In genomic region chr1:170657643-170658314, GRCm38 (mm10) we compare ENCODE assay signal across 16 mouse cellular contexts. TPM values are rescaled to one million over a fixed set of nuclear protein-coding genes. Genes with fewer than 3 reads are reported as not detected.
DNase-seq lines count a peak whose midpoint lies in the region; ATAC-seq and TF ChIP-seq lines count a peak whose summit lies in the region.
"Had no signal": no experiment of that assay in that cellular context is flagged by ENCODE, and none has a peak within 500 bp of the region (broad histone marks: within the 10 kb centered on the region; RNA-seq: fewer than 3 reads in every experiment).

No protein-coding gene starts in this region.

- H3K36me3 ChIP-seq in hindbrain, embryonic 10.5 days, result peaks cover 5% of the 10 kb centered on the region; the same call in 1 of the 2 replicates
- no peaks in the 10 kb centered on the region for H3K36me3 ChIP-seq in hindbrain, postnatal 0 days (ENCODE audit: insufficient read depth, low read length)
- H3K36me3 ChIP-seq in C2C12 (ENCODE audit: control insufficient read depth, insufficient read depth), result no peaks in the 10 kb centered on the region
- peaks cover 14% of the 10 kb centered on the region for H3K36me3 ChIP-seq in limb, embryonic 13.5 days
- H3K36me3 ChIP-seq in intestine, embryonic 15.5 days, result peaks cover 4% of the 10 kb centered on the region; the same call in 1 of the 2 replicates
- H3K36me3 ChIP-seq in liver, embryonic 12.5 days, result no peaks in the 10 kb centered on the region
- H3K36me3 ChIP-seq: liver, embryonic 15.5 days had no signal

- peak; percentile 38 for DNase-seq in hindbrain, embryonic 10.5 days (ENCODE audit: low spot score)
- DNase-seq in hindbrain, postnatal 0 days (ENCODE audit: low spot score), result no peak
- DNase-seq in embryo, embryonic 10.5 days (ENCODE audit: low spot score), result peak; percentile 45
- no peak for DNase-seq in thymus, postnatal 10 days (ENCODE audit: low spot score in 2 of 2)
- DNase-seq: adrenal gland, postnatal 25 days; cerebellum, adult 9-10 months; heart, postnatal 14 days; lung, postnatal 10 days; spleen, adult 18-20 months; thymus, postnatal 4 days had no signal

- no peaks in the 10 kb centered on the region for H3K79me3 ChIP-seq in C2C12 (ENCODE audit: low read depth)

- peaks cover 31% of the 10 kb centered on the region for H3K4me1 ChIP-seq in hindbrain, embryonic 10.5 days (replicated peaks)
- H3K4me1 ChIP-seq in hindbrain, postnatal 0 days (ENCODE audit: insufficient read depth, low read length), result peaks cover 3% of the 10 kb centered on the region; the same call in 1 of the 2 replicates
- peaks cover 36% of the 10 kb centered on the region for H3K4me1 ChIP-seq in limb, embryonic 13.5 days
- H3K4me1 ChIP-seq in intestine, embryonic 15.5 days (replicated peaks), result no peaks in the 10 kb centered on the region
- H3K4me1 ChIP-seq in liver, embryonic 12.5 days, result no peaks in the 10 kb centered on the region

- WGBS in hindbrain, embryonic 10.5 days, result 53% methylated on average over 13 of the region's 13 CpGs
- 53% methylated on average over 13 of the region's 13 CpGs for WGBS in hindbrain, postnatal 0 days
- 60% methylated on average over 13 of the region's 13 CpGs for WGBS in limb, embryonic 13.5 days
- WGBS in intestine, embryonic 15.5 days, result 60% methylated on average over 13 of the region's 13 CpGs
- WGBS in liver, embryonic 12.5 days (ENCODE audit: insufficient replicate concordance), result 71% methylated on average over 13 of the region's 13 CpGs

- TF ChIP-seq CTCF in hindbrain, postnatal 0 days (IDR thresholded peaks at IDR 0.05; ENCODE audit: low read depth), result no peak
- TF ChIP-seq CTCF in C2C12 (IDR thresholded peaks at IDR 0.05; ENCODE audit: control insufficient read depth, insufficient read depth, insufficient read length), result no peak

- H3K79me2 ChIP-seq in C2C12 (ENCODE audit: control insufficient read depth, insufficient read depth), result no peaks in the 10 kb centered on the region

- H3K27me3 ChIP-seq in hindbrain, embryonic 10.5 days (ENCODE audit: insufficient read depth, poor library complexity, severe bottlenecking), result no peaks in the 10 kb centered on the region
- H3K27me3 ChIP-seq in hindbrain, postnatal 0 days (ENCODE audit: insufficient read depth, low read length), result no peaks in the 10 kb centered on the region
- H3K27me3 ChIP-seq in C2C12 (ENCODE audit: control insufficient read depth, insufficient read depth, insufficient read length), result no peaks in the 10 kb centered on the region
- no peaks in the 10 kb centered on the region for H3K27me3 ChIP-seq in limb, embryonic 13.5 days
- no peaks in the 10 kb centered on the region for H3K27me3 ChIP-seq in intestine, embryonic 15.5 days (replicated peaks)
- no peaks in the 10 kb centered on the region; the same call in 1 of the 2 replicates for H3K27me3 ChIP-seq in liver, embryonic 12.5 days (replicated peaks)
- H3K27me3 ChIP-seq: CH12.LX; liver, embryonic 15.5 days had no signal

- H3K9ac ChIP-seq in hindbrain, postnatal 0 days (replicated peaks; ENCODE audit: low read length), result no peak overlapping the region
- 0 out of 2 replicates have a peak overlapping the region, but pooled peaks have one; percentile 2 for H3K9ac ChIP-seq in limb, embryonic 13.5 days
- H3K9ac ChIP-seq in intestine, embryonic 15.5 days, result no peak overlapping the region
- H3K9ac ChIP-seq in liver, embryonic 12.5 days, result no peak overlapping the region
- H3K9ac ChIP-seq: liver, embryonic 15.5 days had no signal

- no peaks in the 10 kb centered on the region for H3K9me3 ChIP-seq in hindbrain, embryonic 10.5 days
- H3K9me3 ChIP-seq in hindbrain, postnatal 0 days (ENCODE audit: low read length), result no peaks in the 10 kb centered on the region
- H3K9me3 ChIP-seq in limb, embryonic 13.5 days, result no peaks in the 10 kb centered on the region
- no peaks in the 10 kb centered on the region for H3K9me3 ChIP-seq in intestine, embryonic 15.5 days
- no peaks in the 10 kb centered on the region for H3K9me3 ChIP-seq in liver, embryonic 12.5 days (replicated peaks)
- H3K9me3 ChIP-seq: liver, embryonic 15.5 days had no signal

- no peak overlapping the region for H3ac ChIP-seq in C2C12 (ENCODE audit: control insufficient read depth, insufficient read length, low read depth)

- ATAC-seq in hindbrain, postnatal 0 days, result no peak
- no peak for ATAC-seq in limb, embryonic 13.5 days (ENCODE audit: low FRiP score, low read depth)
- no peak for ATAC-seq in intestine, embryonic 15.5 days
- ATAC-seq in liver, embryonic 12.5 days, result no peak

- H3K4me3 ChIP-seq in hindbrain, embryonic 10.5 days, result no peak overlapping the region
- H3K4me3 ChIP-seq in hindbrain, postnatal 0 days (ENCODE audit: low read length), result no peak overlapping the region
- H3K4me3 ChIP-seq in C2C12 (ENCODE audit: insufficient read depth, poor library complexity, severe bottlenecking), result no peak overlapping the region
- H3K4me3 ChIP-seq in limb, embryonic 13.5 days, result no peak overlapping the region
- H3K4me3 ChIP-seq in intestine, embryonic 15.5 days (replicated peaks), result no peak overlapping the region
- H3K4me3 ChIP-seq in liver, embryonic 12.5 days, result no peak overlapping the region
- H3K4me3 ChIP-seq: liver, embryonic 15.5 days had no signal

- no peak overlapping the region for H3K4me2 ChIP-seq in hindbrain, postnatal 0 days (ENCODE audit: low read depth, low read length)
- no peak overlapping the region for H3K4me2 ChIP-seq in limb, embryonic 13.5 days (replicated peaks)
- H3K4me2 ChIP-seq in intestine, embryonic 15.5 days (replicated peaks), result no peak overlapping the region
- no peak overlapping the region for H3K4me2 ChIP-seq in liver, embryonic 12.5 days
- H3K4me2 ChIP-seq: liver, embryonic 15.5 days had no signal

- peak overlapping the region; percentile 83 for H3K27ac ChIP-seq in hindbrain, embryonic 10.5 days
- no peak overlapping the region for H3K27ac ChIP-seq in hindbrain, postnatal 0 days
- H3K27ac ChIP-seq in limb, embryonic 13.5 days, result peak overlapping the region; percentile 15; the same call in 1 of the 2 replicates
- no peak overlapping the region for H3K27ac ChIP-seq in intestine, embryonic 15.5 days
- no peak overlapping the region for H3K27ac ChIP-seq in liver, embryonic 12.5 days
- H3K27ac ChIP-seq: liver, embryonic 15.5 days had no signal

TF ChIP-seq in C2C12, 6 proteins besides CTCF, POLR2A, EP300 and RAD21:
- TF ChIP-seq MYOD1 (IDR thresholded peaks at IDR 0.05; ENCODE audit: control insufficient read depth, insufficient read length, low read depth) (peak; percentile 25), MAX (IDR thresholded peaks at IDR 0.05) (no peak)

RNA-seq across cellular contexts. Expression of gene Olfml2b, which starts 13.4 kb away (rescaled TPM):
- polyA plus RNA-seq in hindbrain, embryonic 10.5 days (2016; fragmentation: Nextera tagmentation; extraction: Ambion mirVana), result 5.7 and 5.9 TPM in 2 replicates
- total RNA-seq in hindbrain, postnatal 0 days (2014; rRNA removed), result 7.1 and 7.3 TPM in 2 replicates
- polyA plus RNA-seq in hindbrain, postnatal 0 days (2015; fragmentation: Nextera tagmentation; extraction: Ambion mirVana), result 2.7 and 3.9 TPM in 2 replicates
- 15.0 TPM for polyA plus RNA-seq in C2C12 (2012; fragmentation: generic; extraction: Trizol)
- 43.3 and 49.2 TPM in 2 replicates for polyA plus RNA-seq in limb, embryonic 13.5 days (2015; fragmentation: Nextera tagmentation; extraction: Ambion mirVana)
- 19.8 and 20.4 TPM in 2 replicates for polyA plus RNA-seq in intestine, embryonic 15.5 days (2015; fragmentation: Nextera tagmentation; extraction: Ambion mirVana)
- 2.1 and 2.6 TPM in 2 replicates for polyA plus RNA-seq in liver, embryonic 12.5 days (2016; fragmentation: Nextera tagmentation; extraction: Ambion mirVana)

Comparison
In these comparisons a context has a peak if more than half of its experiments do, and no peak if none do; other contexts are left out.
1. DNase-seq: peak in hindbrain, embryonic 10.5 days (single experiment) and embryo, embryonic 10.5 days (single experiment); none in hindbrain, postnatal 0 days (single experiment) and thymus, postnatal 10 days (0 of 2).
2. H3K27ac ChIP-seq: peak in hindbrain, embryonic 10.5 days (single experiment) and limb, embryonic 13.5 days (single experiment); none in hindbrain, postnatal 0 days (single experiment), intestine, embryonic 15.5 days (single experiment) and liver, embryonic 12.5 days (single experiment).